Mouse (Mus musculus) layer of hippocampus, postnatal 10 days (tissue): Measurements from ENCODE around the gene Rras. TPM values are rescaled to one million over a fixed set of nuclear protein-coding genes. Genes with fewer than 3 reads are reported as not detected.
A peak's percentile ranks its signal among the peaks of the same experiment; 100 is the strongest.

Experiments
- DNase-seq, 2 experiments: peaks; one replicate each; pipeline ENCODE4 v3.0.0; 2021; ENCODE audit warnings: low spot score in 2 of 2
- total RNA-seq, 2 experiments: library from RNA; stranded (reverse); gene quantifications; 2 replicates each; pipeline ENCODE4 v1.2.3; 2021

The Rras gene
- total RNA-seq, 2 experiments from 2014 or later, result 12.2 to 12.3 TPM

DNA sequence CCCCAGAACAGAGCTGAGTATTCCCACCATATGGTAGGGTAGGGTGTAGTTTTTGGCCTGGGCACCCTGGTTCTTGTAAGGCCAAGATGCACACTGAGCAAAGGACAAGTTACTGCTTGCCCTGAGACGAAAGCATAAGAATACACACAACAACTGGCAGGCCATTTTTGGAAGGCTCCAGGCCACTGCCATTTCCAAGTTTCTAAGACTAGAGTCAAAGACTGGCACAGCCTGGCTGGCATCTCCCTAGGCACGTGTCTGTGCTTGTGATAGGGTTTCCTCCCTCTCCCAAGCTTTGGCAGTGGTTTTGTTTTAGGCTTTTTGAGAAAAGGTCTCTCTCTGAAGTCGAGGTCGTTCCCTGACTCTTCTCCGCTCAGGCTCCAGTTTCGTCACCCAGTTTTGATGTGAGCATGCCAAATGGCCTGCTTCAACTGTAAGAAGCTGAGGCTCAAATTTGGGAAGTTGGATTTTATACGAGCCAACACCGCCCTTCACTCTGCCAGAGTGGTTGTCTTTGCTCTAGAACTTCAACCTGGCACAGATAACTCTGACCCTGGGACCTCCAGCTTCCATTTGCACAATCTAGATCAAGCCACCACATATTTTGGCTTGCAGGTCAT is 8.0 kb downstream of the Rras start:
- DNase-seq, result peak in 1 of 2 experiments; percentile 40

DNA sequence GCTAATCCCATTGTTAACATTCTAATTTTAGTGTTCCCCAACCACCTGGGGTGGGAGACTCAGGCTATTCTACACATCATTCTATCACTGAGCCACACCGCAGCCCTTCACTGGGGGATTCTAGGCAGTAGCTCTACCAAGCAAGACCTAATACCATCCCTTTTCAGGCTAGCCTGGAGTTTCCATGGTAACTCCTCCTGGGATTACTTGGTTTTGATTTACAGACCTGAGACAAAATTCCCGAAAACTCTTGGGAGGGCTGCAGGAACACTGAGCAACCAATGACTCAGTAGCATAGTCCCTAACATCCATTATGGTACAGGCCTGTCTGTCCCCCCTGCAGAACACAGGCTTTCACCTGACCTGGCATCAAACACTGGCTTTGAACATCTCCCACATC is 8.5 kb downstream of the Rras start:
- no peak for DNase-seq

GRCm38 (mm10) chr7:45027761-45028160 is 10.0 kb downstream of the Rras start:
- DNase-seq, result no peak

DNA sequence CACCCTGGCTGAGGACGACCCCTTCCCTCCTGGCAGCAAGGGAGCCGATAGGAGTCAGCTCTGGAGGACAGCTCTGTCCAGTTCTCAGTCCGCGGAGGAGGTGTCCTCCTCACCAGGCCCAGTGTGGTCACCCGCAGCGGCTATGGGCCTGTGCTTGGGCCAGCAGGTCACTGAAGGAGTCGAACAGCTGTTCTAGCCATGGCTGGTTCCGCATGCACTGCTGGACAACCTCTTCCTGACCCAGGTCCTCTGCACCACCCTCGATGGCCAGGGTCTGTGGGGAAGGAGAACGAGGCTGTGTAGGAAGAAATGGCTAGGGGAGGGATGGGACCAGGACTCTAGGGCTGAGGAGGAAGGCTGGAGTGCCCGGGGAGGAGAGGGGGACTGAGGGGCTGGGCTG is 10.6 kb downstream of the Rras start:
- DNase-seq, result no peak

DNA sequence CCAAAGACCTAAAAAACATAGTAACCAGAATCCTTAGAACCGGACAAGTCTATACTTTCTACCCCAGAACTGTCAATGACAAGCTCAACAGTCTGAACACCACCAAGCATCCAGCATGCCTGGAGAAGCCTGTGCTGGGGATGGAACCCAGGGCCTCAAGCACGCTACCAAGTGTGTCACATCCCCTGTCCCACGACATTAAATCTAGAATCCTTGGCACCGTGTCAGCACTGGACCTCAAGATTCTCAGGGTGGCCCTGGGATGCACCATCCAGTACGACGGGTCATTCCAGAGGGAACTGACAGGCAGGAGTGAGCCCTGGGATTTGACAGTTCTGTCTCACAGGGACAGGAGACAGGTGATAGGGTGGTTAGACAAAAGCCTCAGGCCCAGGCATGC is 12.2 kb downstream of the Rras start:
- no peak for DNase-seq

GRCm38 (mm10) chr7:45030857-45031256 is 13.1 kb downstream of the Rras start:
- DNase-seq, result no peak

DNA sequence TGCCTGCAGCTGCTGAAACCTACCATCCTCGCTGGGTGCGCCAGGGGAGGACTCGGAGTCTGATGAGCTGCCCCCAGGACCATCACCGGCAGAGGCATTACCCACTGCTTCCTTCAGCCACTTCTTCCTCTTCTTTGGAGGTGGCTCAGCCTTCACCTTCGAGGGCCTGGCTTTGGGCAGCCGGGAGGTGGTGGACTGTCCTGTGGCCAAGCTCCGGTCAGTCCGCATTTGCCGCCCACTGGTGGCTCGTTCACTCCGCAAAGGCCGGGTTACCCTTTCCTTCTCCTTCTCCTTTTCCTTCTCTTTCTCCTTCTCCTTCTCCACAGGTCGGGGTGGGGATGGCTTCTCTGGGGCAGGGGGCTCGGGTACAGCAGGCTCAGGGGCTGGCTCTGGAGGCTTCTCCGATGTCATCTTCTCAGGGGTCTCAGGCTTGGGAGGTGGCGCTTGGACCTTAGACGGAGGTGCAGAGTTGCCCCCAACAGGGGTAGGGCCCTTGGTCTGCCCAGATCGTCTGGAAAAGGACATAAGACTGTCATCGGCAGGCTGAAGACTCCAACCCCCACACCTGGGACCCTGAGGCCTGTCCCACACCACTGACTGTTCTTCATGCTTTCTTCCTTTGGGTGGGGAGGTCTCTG is 16.1 kb downstream of the Rras start:
- no peak for DNase-seq

GRCm38 (mm10) chr7:45035631-45036030 is 17.9 kb downstream of the Rras start:
- no peak for DNase-seq

- no peak for DNase-seq
Measured at GRCm38 (mm10) chr7:45036702-45037101, 18.9 kb downstream of the Rras start.

DNA sequence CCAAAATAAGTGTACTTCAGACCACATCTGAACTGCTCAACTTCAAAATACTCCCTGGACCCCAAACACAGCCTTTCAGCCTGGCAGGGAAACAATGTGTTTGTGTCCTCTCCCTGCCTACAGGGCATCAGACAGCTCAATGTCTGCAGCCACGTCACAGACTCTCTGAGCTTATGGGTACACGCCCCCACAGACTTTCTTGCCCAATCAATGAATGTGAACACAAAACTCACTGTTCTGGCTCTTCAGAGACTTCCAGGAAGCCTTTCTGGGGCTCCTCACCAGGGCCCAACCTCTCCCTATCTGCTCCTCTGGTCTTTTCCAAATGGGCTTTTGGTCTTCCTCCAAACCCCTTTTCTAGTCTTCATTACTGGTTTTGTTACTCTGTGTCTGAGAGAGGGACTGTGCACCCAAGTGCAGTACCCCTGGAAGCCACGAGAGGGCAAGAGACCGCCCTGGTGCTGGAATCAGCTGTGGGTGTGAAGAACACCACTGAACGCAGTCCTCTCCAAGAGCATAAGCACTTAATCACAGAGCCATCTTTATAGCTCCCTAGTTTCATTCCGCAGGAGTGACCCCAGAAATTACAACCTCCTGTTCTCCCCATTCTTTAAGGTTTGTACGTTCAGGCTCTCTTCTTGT is 20.1 kb downstream of the Rras start:
- DNase-seq, result peak; percentile 69 to 71

DNA sequence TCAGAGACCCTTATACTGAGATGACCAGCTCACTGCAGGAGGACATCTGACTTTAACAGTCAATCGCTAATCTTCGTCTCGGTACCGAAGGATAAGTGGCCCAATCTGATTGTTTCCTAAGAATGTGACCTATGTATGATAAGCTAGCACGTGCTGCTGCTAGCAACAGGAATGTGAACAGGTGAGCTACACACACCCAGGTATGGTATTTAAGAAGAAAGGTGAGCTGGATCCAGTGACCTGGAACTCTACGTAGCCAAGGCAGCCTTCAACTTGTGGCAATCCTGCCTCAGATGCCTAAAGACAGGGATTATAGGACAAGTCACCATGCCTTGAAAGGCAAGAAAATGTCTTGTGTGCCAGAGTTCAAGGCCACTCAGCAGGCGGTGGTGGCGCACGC is 20.6 kb downstream of the Rras start:
- DNase-seq, result no peak

- DNase-seq, result no peak
Measured at GRCm38 (mm10) chr7:45040851-45041250, 23.1 kb downstream of the Rras start.

GRCm38 (mm10) chr7:45043307-45043706 is 25.5 kb downstream of the Rras start:
- DNase-seq, result no peak

- DNase-seq, result no peak
Measured at GRCm38 (mm10) chr7:45045741-45046140, 28.0 kb downstream of the Rras start.

DNA sequence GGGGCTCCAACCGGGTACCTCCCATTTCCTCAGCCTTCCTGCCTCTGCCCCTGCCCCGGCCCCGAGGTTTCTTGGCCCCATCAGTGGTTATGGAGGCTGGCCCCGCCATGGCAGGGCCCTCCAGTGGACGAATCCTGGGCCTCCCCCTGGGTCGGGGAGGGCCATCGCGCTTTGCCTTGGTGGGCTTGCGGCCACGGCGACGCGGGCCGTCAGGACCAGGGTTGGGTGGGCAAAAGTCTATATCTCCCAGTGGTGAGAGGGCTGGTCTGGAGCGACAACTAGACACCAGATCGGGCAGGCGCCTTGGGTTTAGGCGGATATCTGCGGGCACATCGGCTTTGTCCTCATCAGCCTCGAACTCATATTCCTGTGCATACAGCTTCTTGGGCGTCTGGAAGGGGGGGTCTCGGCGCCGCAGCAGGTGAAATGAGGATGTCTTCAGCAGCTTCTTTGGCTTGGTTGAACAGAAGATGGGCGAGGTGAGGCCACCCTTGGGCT is 29.1 kb downstream of the Rras start:
- DNase-seq, result no peak

- DNase-seq, result no peak
Measured at GRCm38 (mm10) chr7:45047491-45047890, 29.7 kb downstream of the Rras start.

DNA sequence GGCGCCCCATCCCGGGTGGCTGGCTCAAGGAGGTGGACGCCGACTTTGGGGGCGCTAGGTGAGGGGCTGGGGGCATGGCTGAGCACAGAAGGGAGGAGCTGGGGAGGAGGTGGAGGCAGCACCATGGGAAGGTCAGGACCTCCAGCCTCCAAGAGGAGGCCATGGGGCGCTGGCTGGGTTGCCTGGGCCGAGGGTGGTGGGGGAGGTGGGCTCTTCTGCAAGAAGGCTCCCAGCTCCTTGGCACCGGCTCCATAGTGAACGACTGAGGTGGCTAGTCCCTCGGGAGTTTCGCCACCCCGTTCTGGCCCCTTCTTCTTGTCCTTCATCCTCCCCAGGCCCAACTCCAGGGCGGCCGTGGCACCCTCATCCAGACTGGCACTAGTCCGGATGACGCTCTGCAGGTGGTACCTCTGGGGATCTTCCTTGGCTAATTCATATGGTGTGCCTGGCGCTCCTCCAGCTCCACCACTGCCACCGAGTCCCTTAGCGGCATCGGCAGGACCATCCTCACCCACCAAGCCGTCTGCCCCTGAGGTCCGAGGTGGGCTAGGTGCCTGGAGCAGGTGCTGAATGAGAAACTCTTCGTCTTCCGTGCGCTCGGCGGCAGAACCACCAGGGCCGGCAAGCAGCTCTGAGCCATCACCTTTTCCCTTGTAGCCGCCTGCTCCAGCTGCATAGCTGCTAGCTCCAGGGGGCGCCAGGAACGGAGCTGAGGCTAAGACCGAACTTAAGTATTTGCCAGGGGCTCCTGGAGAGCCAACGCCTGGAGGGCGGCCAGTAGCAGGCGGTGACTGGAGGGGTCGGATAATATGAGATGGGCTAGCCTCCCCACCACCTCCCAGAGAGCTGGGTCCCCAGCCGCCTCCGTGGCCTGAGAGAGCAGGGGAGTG is 30.5 kb downstream of the Rras start:
- DNase-seq, result no peak

DNA sequence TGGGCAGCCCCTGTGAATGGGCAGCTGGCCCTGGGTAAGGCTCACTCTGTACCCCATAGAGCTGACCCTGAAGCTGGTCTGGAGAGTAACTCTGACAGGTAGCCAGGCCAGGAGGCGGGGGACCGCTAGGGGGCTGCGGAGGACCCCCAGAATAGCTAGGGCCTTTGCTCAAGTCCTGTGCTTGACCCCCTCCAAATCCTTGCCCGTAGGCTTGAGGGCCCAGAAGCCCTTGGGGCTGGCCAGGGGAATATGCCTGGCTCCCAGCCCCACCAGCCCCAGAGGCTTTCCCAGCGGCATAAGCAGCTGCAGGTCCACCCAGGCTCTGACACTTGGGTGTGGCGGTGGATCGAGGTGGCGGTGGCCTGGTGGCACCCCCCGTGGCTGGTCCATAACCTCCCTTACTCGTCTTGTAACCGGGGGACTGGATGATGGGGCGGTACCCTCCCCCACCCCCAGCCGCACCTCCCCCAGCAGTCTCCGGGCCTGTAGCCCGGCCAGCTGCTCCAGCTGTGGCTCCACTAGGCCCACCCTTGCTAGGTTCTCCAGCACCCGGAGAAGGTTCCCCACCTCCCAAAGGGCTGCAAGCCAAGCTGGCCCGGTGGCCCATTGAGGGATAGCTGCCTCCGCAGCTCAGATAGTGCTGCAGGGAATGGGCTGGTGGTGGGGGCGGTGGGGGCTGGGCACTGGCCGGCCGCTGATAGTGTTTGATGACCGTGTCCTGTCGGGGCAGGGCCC is 31.3 kb downstream of the Rras start:
- no peak for DNase-seq

DNA sequence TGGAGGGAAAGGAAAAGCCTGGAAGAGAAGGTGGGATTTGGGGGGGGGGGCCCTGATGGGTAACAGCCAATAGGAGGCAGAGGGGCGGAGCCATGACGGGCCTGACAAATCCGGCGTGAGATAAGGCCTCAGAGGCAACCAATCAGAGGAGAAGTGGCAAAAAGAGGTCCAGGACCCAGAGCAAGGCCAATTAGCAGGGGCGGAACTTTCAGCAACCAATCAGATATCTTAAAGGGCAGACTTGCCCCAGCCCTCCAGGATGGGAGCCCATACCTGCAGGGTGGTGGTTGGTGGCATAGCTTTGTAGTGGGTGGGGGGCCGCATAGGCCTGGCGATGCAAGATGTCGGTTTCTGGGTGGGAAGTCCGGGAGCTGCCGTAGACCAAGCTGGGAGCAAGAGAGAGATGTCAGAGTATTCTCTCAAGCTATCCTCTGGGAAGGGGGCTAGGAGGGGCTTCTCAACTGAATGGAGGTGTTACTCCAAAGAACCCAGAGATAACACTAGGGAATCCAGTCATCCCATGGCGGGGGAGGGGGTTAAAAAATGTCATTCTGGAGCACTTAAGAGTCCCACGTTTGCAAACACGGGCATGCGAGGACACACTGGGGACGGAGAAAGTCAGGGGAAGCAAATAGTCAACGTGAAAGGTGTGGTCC is 33.3 kb downstream of the Rras start:
- peak; percentile 73 to 78 for DNase-seq

GRCm38 (mm10) chr7:45051601-45051974 is 33.8 kb downstream of the Rras start:
- no peak for DNase-seq
